Mouse (Mus musculus): ENCODE measurements around the gene Tbc1d10b.

Gene Tbc1d10b

DNA sequence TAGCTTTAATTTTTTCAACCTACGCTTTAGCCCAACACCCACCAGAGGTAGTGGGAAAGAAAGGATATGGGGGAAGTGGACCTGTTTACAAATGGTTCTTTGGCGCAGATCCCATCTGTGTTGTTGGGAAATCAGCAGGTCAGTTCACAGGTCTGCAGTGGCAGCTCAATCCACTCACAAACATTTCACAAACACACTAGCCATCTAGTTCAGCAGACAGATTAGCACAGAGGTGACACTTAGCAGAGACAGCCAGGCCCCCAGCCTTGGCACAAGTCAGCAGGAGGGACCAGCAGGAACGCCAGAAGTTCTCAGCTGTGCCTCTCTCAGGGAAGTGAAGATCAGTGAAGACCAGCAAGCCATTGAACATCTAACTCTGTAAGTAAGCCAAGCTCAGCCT lies 60.4 kb downstream of the Tbc1d10b start:
- no peak for DNase-seq
